Comparison of ENCODE assay signal across 8 mouse cellular contexts in the genomic region with DNA sequence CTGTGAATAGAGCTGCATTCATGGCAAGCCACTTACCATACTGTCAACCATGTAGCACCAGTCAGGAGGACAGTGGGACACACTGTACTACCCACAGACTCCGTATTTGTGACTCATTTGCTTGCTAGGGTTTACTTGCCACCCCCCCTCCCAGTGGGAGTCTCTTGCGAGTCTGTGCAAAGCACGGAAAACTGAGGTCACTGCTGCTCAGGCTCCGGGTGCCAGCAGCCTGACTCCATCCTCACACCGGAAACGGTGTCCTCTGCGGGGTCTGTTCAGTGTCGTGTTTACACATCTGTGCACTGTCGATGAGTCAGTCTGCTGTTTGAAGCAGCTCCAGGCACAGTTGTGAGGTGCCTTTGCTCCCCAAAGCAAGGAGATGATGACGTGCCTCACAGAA. TPM values are rescaled to one million over a fixed set of nuclear protein-coding genes. Genes with fewer than 3 reads are reported as not detected.
A peak's percentile ranks its signal among the peaks of the same experiment; 100 is the strongest.
DNase-seq lines count a peak whose midpoint lies in the region; ATAC-seq lines count a peak whose summit lies in the region.

No protein-coding gene starts in this region.

- no peaks in the 10 kb centered on the region for H3K9me3 ChIP-seq in limb, embryonic 13.5 days
- no peaks in the 10 kb centered on the region for H3K9me3 ChIP-seq in limb, embryonic 10.5 days (replicated peaks)
- no peaks in the 10 kb centered on the region for H3K9me3 ChIP-seq in stomach, embryonic 16.5 days (replicated peaks; ENCODE audit: control insufficient read depth, low read length)
- H3K9me3 ChIP-seq in hindbrain, embryonic 14.5 days (ENCODE audit: control insufficient read depth, low read length) = no peaks in the 10 kb centered on the region

- H3K4me2 ChIP-seq in limb, embryonic 13.5 days (replicated peaks) = no peak overlapping the region
- no peak overlapping the region for H3K4me2 ChIP-seq in stomach, embryonic 16.5 days (ENCODE audit: low read depth, low read length)
- no peak overlapping the region for H3K4me2 ChIP-seq in hindbrain, embryonic 14.5 days (replicated peaks)

- intact Hi-C loops in gastrocnemius, postnatal 14 days (cut with DNase I; ENCODE audit: low total_unique reads) = no loop called here

- ATAC-seq in limb, embryonic 13.5 days (ENCODE audit: low FRiP score, low read depth) = peak; percentile 41; the same call in 1 of the 2 replicates
- ATAC-seq in stomach, embryonic 16.5 days (ENCODE audit: insufficient read depth, low FRiP score) = peak; percentile 45; the same call in 1 of the 2 replicates
- no peak for ATAC-seq in hindbrain, embryonic 14.5 days (ENCODE audit: low FRiP score)

- peaks cover 73% of the 10 kb centered on the region for H3K4me1 ChIP-seq in limb, embryonic 13.5 days
- peaks cover 38% of the 10 kb centered on the region for H3K4me1 ChIP-seq in limb, embryonic 10.5 days
- H3K4me1 ChIP-seq in stomach, embryonic 16.5 days (ENCODE audit: control insufficient read depth, insufficient read depth, low read length) = peaks cover 55% of the 10 kb centered on the region
- 0 out of 2 replicates have a peak, but pooled peaks cover 6% of the 10 kb centered on the region for H3K4me1 ChIP-seq in hindbrain, embryonic 14.5 days (replicated peaks; ENCODE audit: control insufficient read depth, insufficient read depth, low read length)

- H3K36me3 ChIP-seq in limb, embryonic 13.5 days = peaks cover 22% of the 10 kb centered on the region
- H3K36me3 ChIP-seq in limb, embryonic 10.5 days = 0 out of 2 replicates have a peak, but pooled peaks cover 5% of the 10 kb centered on the region
- no peaks in the 10 kb centered on the region for H3K36me3 ChIP-seq in stomach, embryonic 16.5 days (ENCODE audit: control insufficient read depth, insufficient read depth, low read length)
- no peaks in the 10 kb centered on the region for H3K36me3 ChIP-seq in hindbrain, embryonic 14.5 days (replicated peaks; ENCODE audit: control insufficient read depth, insufficient read depth)

- no peak overlapping the region for H3K27ac ChIP-seq in limb, embryonic 13.5 days
- no peak overlapping the region for H3K27ac ChIP-seq in limb, embryonic 10.5 days
- H3K27ac ChIP-seq in stomach, embryonic 16.5 days (ENCODE audit: low read length) = no peak overlapping the region
- no peak overlapping the region for H3K27ac ChIP-seq in hindbrain, embryonic 14.5 days

- no peak for DNase-seq in limb, embryonic 10.5 days (ENCODE audit: low spot score)
- DNase-seq in gastrocnemius, postnatal 14 days = peak; percentile 59
- DNase-seq in kidney, postnatal 25 days = peak; percentile 34 to 62
- no peak for DNase-seq in hindbrain, embryonic 14.5 days (ENCODE audit: low spot score)
- DNase-seq in cerebellum, adult 18-20 months = no peak
- DNase-seq in natural killer cell, adult 2 months (ENCODE audit: low spot score in 2 of 2) = no peak

- no peak overlapping the region for H3K9ac ChIP-seq in limb, embryonic 13.5 days
- no peak overlapping the region for H3K9ac ChIP-seq in stomach, embryonic 16.5 days (ENCODE audit: low read length)
- no peak overlapping the region for H3K9ac ChIP-seq in hindbrain, embryonic 14.5 days

- H3K27me3 ChIP-seq in limb, embryonic 13.5 days = no peaks in the 10 kb centered on the region
- no peaks in the 10 kb centered on the region for H3K27me3 ChIP-seq in limb, embryonic 10.5 days (ENCODE audit: low read depth, poor library complexity, severe bottlenecking)
- no peaks in the 10 kb centered on the region for H3K27me3 ChIP-seq in stomach, embryonic 16.5 days (ENCODE audit: control insufficient read depth, insufficient read depth, low read length)
- no peaks in the 10 kb centered on the region for H3K27me3 ChIP-seq in hindbrain, embryonic 14.5 days (ENCODE audit: control insufficient read depth, insufficient read depth, low read length)

- no peak overlapping the region for H3K4me3 ChIP-seq in limb, embryonic 13.5 days
- no peak overlapping the region for H3K4me3 ChIP-seq in limb, embryonic 10.5 days
- H3K4me3 ChIP-seq in stomach, embryonic 16.5 days (replicated peaks; ENCODE audit: low read length) = no peak overlapping the region
- H3K4me3 ChIP-seq in hindbrain, embryonic 14.5 days (replicated peaks; ENCODE audit: low read length) = no peak overlapping the region

- WGBS in limb, embryonic 13.5 days = 36% methylated on average over 10 of the region's 10 CpGs
- WGBS in limb, embryonic 10.5 days = 46% methylated on average over 10 of the region's 10 CpGs
- whole genome bisulfite sequencing in stomach, embryonic 16.5 days = 14% methylated on average over 10 of the region's 10 CpGs
- 83% methylated on average over 10 of the region's 10 CpGs for WGBS in hindbrain, embryonic 14.5 days

RNA-seq across cellular contexts. Expression of a gene that starts 43.0 kb away (rescaled TPM):
- 36.4 and 44.6 TPM in 2 replicates for polyA plus RNA-seq in limb, embryonic 13.5 days (2015; fragmentation: Nextera tagmentation; extraction: Ambion mirVana)
- polyA plus RNA-seq in limb, embryonic 10.5 days (2016; fragmentation: Nextera tagmentation; extraction: Ambion mirVana) = 9.6 and 17.2 TPM in 2 replicates
- total RNA-seq in gastrocnemius, postnatal 14 days (2021) = 10 to 100 TPM; 14.1 to 16.9 TPM
- 18.6 and 20.3 TPM in 2 replicates for polyA plus RNA-seq in stomach, embryonic 16.5 days (2015; fragmentation: Nextera tagmentation; extraction: Ambion mirVana)
- 5.0 and 5.5 TPM in 2 replicates for polyA plus RNA-seq in hindbrain, embryonic 14.5 days (2014; fragmentation: Nextera tagmentation; extraction: Ambion mirVana)

Comparison
In these comparisons a context has a peak if more than half of its experiments do, and no peak if none do; other contexts are left out.
1. DNase-seq: peak in gastrocnemius, postnatal 14 days (single experiment) and kidney, postnatal 25 days (2 of 2); none in limb, embryonic 10.5 days (single experiment), hindbrain, embryonic 14.5 days (single experiment), cerebellum, adult 18-20 months (0 of 2) and natural killer cell, adult 2 months (0 of 2).